Mouse (Mus musculus) CH12F3 (cell line): ENCODE results near the gene Krt4.

Experiments
- in situ Hi-C: fragments of 300-500 bp; cut with MboI; formaldehyde crosslinking; loops from 2 replicates; pipeline ENCODE4 v1.14.3; 2020; ENCODE audit warnings: low sequenced_read_pairs

The Krt4 gene

GRCm38 (mm10) chr15:101902171-101903149 is 22.1 kb downstream of the Krt4 start:
- in situ Hi-C loops: no loop called here

GRCm38 (mm10) chr15:101895216-101895615 is 29.3 kb downstream of the Krt4 start:
- in situ Hi-C loops: no loop called here

GRCm38 (mm10) chr15:101892820-101893219 is 31.7 kb downstream of the Krt4 start, which contains the start of gene Krt76:
TSS of gene Krt76 (minus strand) at chr15:101892920.
- in situ Hi-C loops: no loop called here

GRCm38 (mm10) chr15:101879776-101880175 is 44.8 kb downstream of the Krt4 start:
- in situ Hi-C loops: no loop called here

- in situ Hi-C loops: no loop called here
Measured at GRCm38 (mm10) chr15:101878041-101878440, 46.5 kb downstream of the Krt4 start.

GRCm38 (mm10) chr15:101874383-101874782 is 50.2 kb downstream of the Krt4 start:
- in situ Hi-C loops: no loop called here

- in situ Hi-C loops: no loop called here
Measured at GRCm38 (mm10) chr15:101873231-101873630, 51.3 kb downstream of the Krt4 start.

GRCm38 (mm10) chr15:101869431-101869830 is 55.1 kb downstream of the Krt4 start, which contains the start of gene Krt77:
TSS of gene Krt77 (minus strand) at chr15:101869705.
- in situ Hi-C loops: no loop called here
